Mouse (Mus musculus): ENCODE measurements around the gene Prok2. TPM values are rescaled to one million over a fixed set of nuclear protein-coding genes. Genes with fewer than 3 reads are reported as not detected.

Prok2 gene
- polyA plus RNA-seq, 1 experiment from 2014 or later: 0.65 TPM

DNA sequence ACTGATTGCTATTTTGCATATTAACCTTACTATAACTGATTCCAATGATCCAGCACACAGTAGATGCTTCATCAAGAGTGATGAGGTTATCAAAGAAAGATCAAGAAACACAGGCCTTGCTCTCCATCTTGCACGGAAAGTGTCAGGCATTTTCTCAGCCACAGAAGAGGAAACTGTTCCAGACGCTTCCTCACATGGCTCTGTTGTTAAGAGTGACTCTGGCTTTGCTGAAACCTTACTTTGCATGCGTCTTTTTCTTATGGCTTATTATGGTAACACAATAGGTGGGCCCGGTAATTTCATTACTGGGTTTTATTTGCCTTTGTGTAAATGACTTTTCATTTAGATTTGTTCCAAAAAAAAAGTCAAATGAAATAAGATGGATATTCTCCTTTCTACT, 5.7 kb upstream of the Prok2 start:
- H3K4me2 ChIP-seq: no peak overlapping the region
- no peaks in the 10 kb centered on the region for H3K9me3 ChIP-seq
- peaks cover 5% of the 10 kb centered on the region for H3K4me1 ChIP-seq (replicated peaks)
- H3K27me3 ChIP-seq: peaks cover 38% of the 10 kb centered on the region
- H3K36me3 ChIP-seq: no peaks in the 10 kb centered on the region
- WGBS: 76% methylated on average over 4 of the region's 4 CpGs
- no peak for ATAC-seq (ENCODE audit: insufficient number of reproducible peaks, insufficient read depth, low FRiP score, low TSS enrichment, low read depth)
- no peak overlapping the region for H3K9ac ChIP-seq (replicated peaks)
- H3K27ac ChIP-seq: no peak overlapping the region
- H3K4me3 ChIP-seq (replicated peaks): no peak overlapping the region

DNA sequence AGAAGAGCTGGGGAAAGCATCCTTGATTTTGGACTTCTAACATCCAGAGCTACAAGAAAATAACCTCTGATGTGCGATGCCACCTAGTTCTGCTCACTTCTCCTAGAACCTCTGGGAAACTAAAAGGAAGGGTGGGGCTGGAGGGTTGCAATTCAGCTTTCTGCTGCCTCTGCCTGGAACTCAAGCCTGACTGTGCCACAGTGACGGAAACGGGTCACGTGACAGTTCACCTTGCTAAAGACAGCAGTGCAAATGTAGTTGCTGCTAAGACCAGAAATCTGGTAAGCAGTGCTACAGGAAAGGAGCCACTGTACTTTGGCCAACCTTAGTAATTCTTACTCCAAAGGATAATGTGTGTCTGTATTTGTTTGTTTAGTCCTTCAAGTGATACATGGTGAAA, 3.7 kb upstream of the Prok2 start:
- no peak overlapping the region for H3K4me2 ChIP-seq
- no peaks in the 10 kb centered on the region for H3K36me3 ChIP-seq
- H3K4me1 ChIP-seq (replicated peaks): peaks cover 20% of the 10 kb centered on the region
- H3K27ac ChIP-seq: no peak overlapping the region
- H3K9ac ChIP-seq (replicated peaks): no peak overlapping the region
- WGBS: 86% methylated on average over 4 of the region's 4 CpGs
- no peak for ATAC-seq (ENCODE audit: insufficient number of reproducible peaks, insufficient read depth, low FRiP score, low TSS enrichment, low read depth)
- peaks cover 50% of the 10 kb centered on the region for H3K27me3 ChIP-seq
- no peak overlapping the region for H3K4me3 ChIP-seq (replicated peaks)
- H3K9me3 ChIP-seq: no peaks in the 10 kb centered on the region

- Histone ChIP-seq H3K4me2 (peak overlapping the region; percentile 96), H3K36me3 (no peaks in the 10 kb centered on the region), H3K4me1 (replicated peaks) (peaks cover 20% of the 10 kb centered on the region), H3K9me3 (no peaks in the 10 kb centered on the region), H3K27ac (no peak overlapping the region), H3K4me3 (replicated peaks) (peak overlapping the region; percentile 50), H3K9ac (replicated peaks) (peak overlapping the region; percentile 57), H3K27me3 (peaks cover 60% of the 10 kb centered on the region)
- no peak; the same call in 1 of the 2 replicates for ATAC-seq (ENCODE audit: insufficient number of reproducible peaks, insufficient read depth, low FRiP score, low TSS enrichment, low read depth)
- WGBS: under 1% methylated on average over 22 of the region's 22 CpGs
Measured at GRCm38 (mm10) chr6:99726576-99727303, 548 bp upstream of the Prok2 start.

- Histone ChIP-seq H3K36me3 (no peaks in the 10 kb centered on the region), H3K9me3 (no peaks in the 10 kb centered on the region), H3K27ac (no peak overlapping the region), H3K9ac (replicated peaks) (no peak overlapping the region), H3K27me3 (peaks cover 43% of the 10 kb centered on the region), H3K4me1 (replicated peaks) (peaks cover 20% of the 10 kb centered on the region), H3K4me2 (no peak overlapping the region), H3K4me3 (replicated peaks) (no peak overlapping the region)
- ATAC-seq (ENCODE audit: insufficient number of reproducible peaks, insufficient read depth, low FRiP score, low TSS enrichment, low read depth): no peak
- 82% methylated on average over 9 of the region's 9 CpGs for WGBS
Measured at GRCm38 (mm10) chr6:99722390-99722789, 3.8 kb downstream of the Prok2 start.

DNA sequence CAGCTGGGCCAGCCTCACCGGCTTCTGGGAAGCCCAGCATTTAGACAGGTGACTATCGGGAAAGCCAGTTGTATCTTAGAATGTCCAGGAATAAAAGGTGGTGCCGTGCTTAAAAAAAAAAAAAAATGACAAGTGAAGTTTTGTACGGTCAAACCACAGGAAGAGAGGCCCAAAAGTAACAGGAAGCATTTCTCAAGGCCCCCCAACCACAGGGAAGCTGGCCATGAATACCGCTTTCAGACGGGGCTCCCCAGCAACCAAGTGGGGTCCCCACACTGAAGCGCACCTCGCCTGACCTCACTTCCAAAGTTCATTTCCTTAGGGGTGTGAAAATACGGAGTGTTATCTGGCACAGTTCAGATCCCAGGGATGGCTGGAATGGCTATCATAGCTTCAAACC, 5.2 kb downstream of the Prok2 start:
- WGBS: 82% methylated on average over 9 of the region's 9 CpGs

GRCm38 (mm10) chr6:99715913-99716312, 10.3 kb downstream of the Prok2 start:
- peaks cover 17% of the 10 kb centered on the region for H3K27me3 ChIP-seq
- 70% methylated on average over 6 of the region's 6 CpGs for WGBS
- H3K4me1 ChIP-seq (replicated peaks): no peaks in the 10 kb centered on the region
- H3K27ac ChIP-seq: no peak overlapping the region
- ATAC-seq (ENCODE audit: insufficient number of reproducible peaks, insufficient read depth, low FRiP score, low TSS enrichment, low read depth): no peak
- H3K9ac ChIP-seq (replicated peaks): no peak overlapping the region
- H3K36me3 ChIP-seq: no peaks in the 10 kb centered on the region
- H3K4me2 ChIP-seq: no peak overlapping the region
- no peak overlapping the region for H3K4me3 ChIP-seq (replicated peaks)
- no peaks in the 10 kb centered on the region for H3K9me3 ChIP-seq

More for the DNA sequence above, 5.2 kb downstream of the Prok2 start:
- no peak overlapping the region for H3K9ac ChIP-seq (replicated peaks)
- peaks cover 7% of the 10 kb centered on the region for H3K4me1 ChIP-seq (replicated peaks)
- peaks cover 33% of the 10 kb centered on the region for H3K27me3 ChIP-seq
- no peak overlapping the region for H3K4me3 ChIP-seq (replicated peaks)
- no peaks in the 10 kb centered on the region for H3K9me3 ChIP-seq
- no peak overlapping the region for H3K27ac ChIP-seq
- ATAC-seq (ENCODE audit: insufficient number of reproducible peaks, insufficient read depth, low FRiP score, low TSS enrichment, low read depth): no peak
- H3K4me2 ChIP-seq: no peak overlapping the region
- H3K36me3 ChIP-seq: no peaks in the 10 kb centered on the region

DNA sequence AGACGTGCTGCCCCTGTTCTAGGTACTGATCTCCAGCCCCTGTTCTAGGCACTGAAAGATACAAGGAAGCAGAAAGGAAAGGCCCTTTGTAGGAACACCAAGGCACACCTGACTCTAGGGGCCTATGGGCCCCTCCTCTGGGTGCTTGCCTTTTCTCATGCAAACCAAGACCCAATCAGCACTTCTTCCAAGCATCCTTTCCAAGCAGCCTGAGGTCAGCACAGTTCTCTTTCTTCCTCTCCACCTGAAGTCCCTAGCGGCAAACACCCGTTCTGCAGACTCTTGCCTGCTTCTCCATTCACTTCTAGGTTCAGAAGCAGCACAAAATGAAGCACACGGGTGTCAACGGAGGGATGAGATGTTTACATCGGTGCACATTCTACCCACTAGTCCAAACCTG, 11.0 kb downstream of the Prok2 start:
- ATAC-seq (ENCODE audit: insufficient number of reproducible peaks, insufficient read depth, low FRiP score, low TSS enrichment, low read depth): no peak
- Histone ChIP-seq H3K4me1 (replicated peaks) (no peaks in the 10 kb centered on the region), H3K27ac (no peak overlapping the region), H3K4me3 (replicated peaks) (no peak overlapping the region), H3K4me2 (no peak overlapping the region), H3K9ac (replicated peaks) (no peak overlapping the region), H3K9me3 (no peaks in the 10 kb centered on the region), H3K36me3 (no peaks in the 10 kb centered on the region), H3K27me3 (peaks cover 17% of the 10 kb centered on the region)
- 50% methylated on average over 6 of the region's 6 CpGs for WGBS

- H3K4me2 ChIP-seq: no peak overlapping the region
- H3K4me3 ChIP-seq (replicated peaks): no peak overlapping the region
- no peak for ATAC-seq (ENCODE audit: insufficient number of reproducible peaks, insufficient read depth, low FRiP score, low TSS enrichment, low read depth)
- H3K27ac ChIP-seq: no peak overlapping the region
- H3K9me3 ChIP-seq: no peaks in the 10 kb centered on the region
- no peaks in the 10 kb centered on the region for H3K36me3 ChIP-seq
- peaks cover 14% of the 10 kb centered on the region for H3K27me3 ChIP-seq
- no peak overlapping the region for H3K9ac ChIP-seq (replicated peaks)
- no peaks in the 10 kb centered on the region for H3K4me1 ChIP-seq (replicated peaks)
- 84% methylated on average over 5 of the region's 5 CpGs for WGBS
Measured at GRCm38 (mm10) chr6:99713256-99713655, 12.9 kb downstream of the Prok2 start.

DNA sequence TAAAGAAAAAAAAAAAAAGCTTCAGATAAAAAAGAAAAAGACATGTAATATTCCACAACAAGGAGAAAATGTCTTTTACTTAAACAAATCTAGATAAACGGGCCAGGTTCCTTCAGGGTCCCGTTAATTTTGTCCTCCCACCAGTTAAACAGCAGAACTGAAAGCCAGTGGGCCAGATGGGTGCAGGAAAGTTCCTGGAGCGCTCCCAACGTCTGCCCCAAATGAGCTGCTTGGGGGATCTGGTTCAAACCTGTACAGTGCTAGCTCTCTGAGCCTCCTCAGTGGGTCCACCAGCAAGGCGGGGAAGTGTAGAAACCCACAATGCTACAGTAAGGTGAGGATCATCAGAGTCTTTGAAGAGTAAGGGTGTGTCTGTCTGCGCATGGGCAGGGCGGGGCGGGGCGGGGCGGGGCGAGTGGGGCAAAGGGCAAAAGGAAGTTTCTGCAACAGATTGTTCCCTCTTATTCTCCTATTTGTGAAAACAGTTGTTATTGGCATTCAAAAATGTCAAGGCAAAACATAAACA, 14.6 kb downstream of the Prok2 start:
- Histone ChIP-seq H3K9me3 (no peaks in the 10 kb centered on the region), H3K9ac (replicated peaks) (no peak overlapping the region), H3K27ac (no peak overlapping the region), H3K4me3 (replicated peaks) (no peak overlapping the region), H3K27me3 (peaks cover 13% of the 10 kb centered on the region), H3K36me3 (no peaks in the 10 kb centered on the region), H3K4me1 (replicated peaks) (no peaks in the 10 kb centered on the region), H3K4me2 (no peak overlapping the region)
- 56% methylated on average over 11 of the region's 11 CpGs for WGBS
- ATAC-seq (ENCODE audit: insufficient number of reproducible peaks, insufficient read depth, low FRiP score, low TSS enrichment, low read depth): no peak

DNA sequence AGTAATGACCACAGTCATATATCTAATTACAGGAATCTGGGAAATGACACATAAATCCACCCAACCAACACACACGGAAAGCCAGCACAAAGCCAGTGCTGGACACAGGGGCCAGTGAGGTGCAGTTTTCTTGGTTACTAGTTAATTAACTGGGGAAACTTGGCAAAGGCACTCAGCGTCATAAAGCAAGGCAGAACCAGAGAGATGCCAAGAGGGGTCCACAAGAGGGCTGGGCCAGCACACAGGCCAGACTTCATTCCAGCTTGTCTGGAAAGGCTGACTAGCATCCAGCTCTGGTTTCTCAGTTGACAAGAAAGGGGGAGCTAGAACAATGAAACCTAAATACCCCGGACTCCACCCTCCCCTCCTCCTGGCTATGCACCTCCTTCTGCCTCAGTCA, 25.7 kb downstream of the Prok2 start:
- Histone ChIP-seq H3K9ac (replicated peaks) (no peak overlapping the region), H3K36me3 (no peaks in the 10 kb centered on the region), H3K4me1 (replicated peaks) (peaks cover 9% of the 10 kb centered on the region; the same call in 1 of the 2 replicates), H3K27ac (no peak overlapping the region), H3K4me2 (no peak overlapping the region), H3K4me3 (replicated peaks) (no peak overlapping the region), H3K9me3 (no peaks in the 10 kb centered on the region), H3K27me3 (peaks cover 37% of the 10 kb centered on the region)
- WGBS: 41% methylated on average over 3 of the region's 3 CpGs
- no peak for ATAC-seq (ENCODE audit: insufficient number of reproducible peaks, insufficient read depth, low FRiP score, low TSS enrichment, low read depth)

- peaks cover 14% of the 10 kb centered on the region for H3K4me1 ChIP-seq (replicated peaks)
- peaks cover 86% of the 10 kb centered on the region for H3K27me3 ChIP-seq
- no peak for ATAC-seq (ENCODE audit: insufficient number of reproducible peaks, insufficient read depth, low FRiP score, low TSS enrichment, low read depth)
- no peaks in the 10 kb centered on the region for H3K36me3 ChIP-seq
- no peaks in the 10 kb centered on the region for H3K9me3 ChIP-seq
- peak overlapping the region; percentile 85 for H3K4me3 ChIP-seq (replicated peaks)
- H3K4me2 ChIP-seq: peak overlapping the region; percentile 94
- 1% methylated on average over 109 of the region's 110 CpGs for WGBS
- H3K9ac ChIP-seq (replicated peaks): peak overlapping the region; percentile 90
- H3K27ac ChIP-seq: peak overlapping the region; percentile 53; the same call in 1 of the 2 replicates
Measured at GRCm38 (mm10) chr6:99692916-99693841, 33.0 kb downstream of the Prok2 start.
